Mouse (Mus musculus) erythroblast, embryonic 14.5 days (primary cell): Measurements from ENCODE around the gene Ints3.

ENCODE experiments used
- GATA1 ChIP-seq: IDR thresholded peaks from 2 replicates; pipeline ENCODE4 v1.6.1; 2012; ENCODE audit warnings: low read length, inconsistent platforms, mixed read lengths
- TAL1 ChIP-seq: IDR thresholded peaks from 3 replicates; pipeline ENCODE4 v1.6.1; 2012; ENCODE audit warnings: low read length, inconsistent platforms, mixed read lengths

GRCm38 (mm10) chr3:90391004-90391403 lies 42.4 kb downstream of the Ints3 start:
- TF ChIP-seq GATA1 (no peak), TAL1 (no peak)
